Mouse (Mus musculus) right cerebral cortex, postnatal 25 days (tissue): Measurements from ENCODE around the gene L3mbtl2.

Source experiments
- DNase-seq: peaks from one replicate; pipeline ENCODE4 v3.0.0; 2022

The L3mbtl2 gene

GRCm38 (mm10) chr15:81709686-81710085 lies 46.0 kb downstream of the L3mbtl2 start:
- no peak for DNase-seq

- no peak for DNase-seq
These were observed 47.1 kb downstream of the L3mbtl2 start for GRCm38 (mm10) chr15:81710801-81711200.

DNA sequence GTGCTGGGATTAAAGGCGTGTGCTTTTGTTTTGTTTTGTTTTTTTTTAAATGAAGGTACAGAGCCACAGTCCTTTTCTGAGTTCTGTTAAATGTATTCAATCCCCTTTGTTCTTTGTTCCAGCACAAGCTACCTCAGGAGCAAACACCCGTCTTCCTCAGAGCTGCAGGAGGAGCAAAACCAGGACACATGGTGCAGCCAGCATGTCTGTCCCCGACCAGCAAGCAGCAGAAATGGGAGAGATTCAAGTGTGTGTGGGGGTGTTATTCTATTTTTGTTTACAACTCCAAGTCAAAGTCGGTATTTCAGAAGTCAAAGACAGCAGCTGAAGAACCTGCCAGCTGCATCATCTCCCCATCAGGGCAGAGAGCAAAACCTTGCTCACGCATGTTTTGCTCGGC lies 50.1 kb downstream of the L3mbtl2 start:
- no peak for DNase-seq

DNA sequence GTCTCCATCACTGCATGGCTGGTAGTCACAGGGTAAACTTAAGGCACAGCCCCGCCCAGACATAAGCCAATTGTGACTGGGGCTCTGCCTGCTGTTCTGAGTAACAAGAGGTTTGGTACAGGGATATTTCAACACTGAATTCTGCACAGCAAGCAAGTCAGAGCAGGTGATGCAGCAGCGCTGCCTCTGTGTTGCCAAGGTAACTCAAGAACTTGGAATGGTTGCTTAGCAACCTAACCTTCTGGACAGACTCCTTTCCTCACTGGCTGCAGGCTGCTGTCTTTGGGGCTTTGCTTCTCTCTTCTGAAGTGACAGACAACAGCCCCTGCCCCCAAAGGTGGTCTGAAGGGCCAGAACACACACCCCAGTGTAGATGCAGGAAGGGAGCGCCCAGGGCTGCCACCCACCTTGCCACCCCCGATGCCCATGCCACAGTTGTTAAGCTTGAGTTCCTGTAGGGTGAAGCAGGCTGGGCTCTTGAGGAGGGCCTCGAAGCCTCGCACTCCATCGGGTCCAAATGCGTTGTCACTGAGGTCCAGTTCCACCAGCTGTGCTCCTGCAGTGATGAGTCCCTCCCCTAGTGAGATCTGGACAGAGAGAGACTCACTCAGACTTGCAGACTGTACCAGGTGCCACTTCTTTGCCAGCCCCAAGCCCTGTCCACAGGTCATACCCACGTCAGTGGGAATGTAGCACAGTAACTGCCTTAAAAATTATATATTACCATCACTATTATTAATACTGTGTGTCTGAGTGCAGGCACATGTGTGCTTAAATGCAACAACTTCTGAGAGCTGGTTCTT lies 54.8 kb downstream of the L3mbtl2 start:
- DNase-seq, result peak; percentile 56

- no peak for DNase-seq
These were observed 55.4 kb downstream of the L3mbtl2 start for GRCm38 (mm10) chr15:81719139-81719531.

DNA sequence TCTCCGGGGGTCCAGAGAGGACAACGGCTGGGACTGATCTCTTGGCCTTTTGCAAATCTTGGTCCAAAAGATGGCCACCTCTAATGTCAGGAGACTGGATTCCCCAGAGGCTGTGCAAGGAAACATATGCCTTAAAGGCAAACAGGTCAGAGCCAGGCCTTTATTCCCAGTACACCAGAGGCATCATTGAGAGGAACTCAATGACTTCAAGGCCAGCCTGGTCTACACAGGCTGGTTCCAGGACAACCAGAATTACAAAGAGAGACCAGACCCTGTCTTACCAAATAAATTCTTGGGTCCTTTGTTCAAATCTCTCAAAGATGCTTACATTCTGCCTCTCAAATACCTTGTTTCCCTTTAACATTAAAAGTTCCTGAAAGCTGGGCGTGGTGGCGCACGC lies 58.7 kb downstream of the L3mbtl2 start:
- no peak for DNase-seq

- no peak for DNase-seq
These were observed 60.0 kb downstream of the L3mbtl2 start for GRCm38 (mm10) chr15:81723653-81724052.

DNA sequence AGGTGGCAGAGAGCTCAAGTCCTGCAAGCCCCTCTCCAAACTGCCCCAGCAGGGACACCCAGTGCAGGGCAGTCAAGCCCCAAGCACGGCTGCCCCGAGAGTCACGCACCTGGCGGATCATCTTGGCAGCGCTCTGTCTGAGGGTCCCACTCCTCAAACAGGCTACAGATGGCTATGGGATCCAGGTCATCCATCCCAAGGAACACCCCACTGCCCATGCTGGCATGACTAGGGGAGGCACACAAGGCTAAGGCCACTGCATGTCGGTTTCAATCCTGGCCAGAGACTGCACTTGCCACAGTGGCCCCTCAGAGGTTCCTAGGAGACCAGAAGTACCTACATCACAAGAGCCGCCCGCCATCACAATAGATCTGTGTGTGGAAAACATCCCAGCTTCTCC lies 62.3 kb downstream of the L3mbtl2 start:
- no peak for DNase-seq

DNA sequence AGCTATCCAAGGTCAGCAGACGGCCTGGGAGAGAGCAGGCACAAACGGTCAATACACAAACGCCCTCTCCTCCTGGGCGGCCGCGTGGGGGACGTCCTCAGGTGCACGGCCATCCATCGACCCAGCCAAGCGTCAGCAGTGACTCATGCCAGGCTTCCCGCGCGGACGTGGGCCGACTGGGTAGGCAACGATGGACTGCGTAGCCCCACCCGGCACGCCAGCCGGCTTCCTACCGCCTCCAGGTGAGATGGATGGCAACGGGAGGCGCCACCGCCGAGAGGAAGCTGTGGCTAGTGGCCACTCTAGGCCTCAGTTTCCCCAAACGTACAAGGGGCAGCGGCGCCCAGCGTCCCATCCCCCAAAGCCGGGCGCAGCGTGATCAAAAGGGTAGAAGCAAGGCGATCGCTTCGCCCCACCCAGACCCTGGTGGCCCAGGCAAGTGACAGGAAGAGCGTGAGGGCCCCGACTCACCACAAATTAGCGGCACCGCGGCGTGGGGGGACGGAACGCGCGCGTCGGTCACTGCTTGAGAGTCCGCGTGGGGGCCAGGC lies 65.6 kb downstream of the L3mbtl2 start:
- DNase-seq, result peak; percentile 80

DNA sequence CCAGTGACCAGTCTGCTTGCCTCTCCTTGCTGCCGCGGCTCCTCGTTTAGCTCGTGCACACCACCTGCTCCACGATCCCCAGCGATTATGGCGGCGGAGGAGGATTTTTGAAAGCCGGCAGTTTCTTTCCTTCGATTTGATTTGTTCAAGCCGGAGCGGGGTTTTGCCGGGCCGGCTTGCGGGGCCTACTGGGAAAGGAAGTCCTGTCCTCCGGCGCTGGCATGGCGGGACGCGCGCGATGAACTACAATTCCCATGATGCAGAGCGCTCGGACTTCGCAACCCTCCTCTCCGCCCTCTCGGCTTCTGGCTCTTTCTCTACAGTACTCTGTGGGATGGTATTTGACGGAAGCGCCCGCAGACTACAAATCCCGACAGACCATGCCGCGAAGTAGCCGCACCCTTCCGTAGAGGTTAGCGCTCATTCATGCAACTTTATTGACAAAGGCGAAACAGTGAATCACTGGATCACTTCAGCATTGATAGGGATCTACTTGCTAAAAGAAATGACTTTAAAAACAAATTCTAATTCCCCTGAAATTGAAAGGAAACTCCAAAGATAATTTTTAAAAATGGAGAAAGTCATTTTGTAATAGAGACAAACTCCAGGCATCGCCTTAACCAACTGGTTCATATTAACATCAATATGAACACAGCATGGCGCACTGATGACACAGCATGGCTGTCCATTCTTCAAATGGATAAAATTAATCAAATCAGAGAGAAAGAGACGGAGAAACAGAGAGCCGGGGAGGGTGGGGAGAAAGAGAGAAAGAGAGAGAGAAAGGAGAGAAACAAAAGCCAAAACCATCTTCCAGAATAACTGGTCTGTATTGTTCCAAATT lies 66.3 kb downstream of the L3mbtl2 start:
- peak; percentile 99 for DNase-seq

GRCm38 (mm10) chr15:81735075-81735474 lies 71.4 kb downstream of the L3mbtl2 start:
- no peak for DNase-seq
